Mouse (Mus musculus): ENCODE measurements around the gene Cand1.

DNA sequence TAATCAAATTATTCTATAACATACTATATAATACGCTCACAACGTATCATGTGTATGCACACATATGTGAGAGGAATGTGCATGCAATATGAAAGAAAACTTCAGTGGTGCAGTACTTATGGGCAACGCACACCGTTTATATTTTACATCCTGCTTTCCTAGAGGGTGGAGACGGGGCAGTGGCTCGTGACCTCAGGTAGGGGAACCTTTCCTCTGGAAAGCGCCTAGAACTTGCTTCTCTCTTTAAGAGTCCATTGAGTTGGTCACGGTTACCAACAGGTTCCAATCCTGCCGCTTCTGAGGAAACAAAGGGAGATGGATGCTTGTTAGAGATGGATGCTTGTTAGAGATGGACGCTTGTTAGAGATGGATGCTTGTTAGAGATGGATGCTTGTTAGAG lies 31.2 kb upstream of the Cand1 start:
- TF ChIP-seq POLR2A (IDR thresholded peaks at IDR 0.05; ENCODE audit: low read depth, low read length) = no peak
- no peak for TF ChIP-seq CTCF (IDR thresholded peaks at IDR 0.05; ENCODE audit: extremely low read depth, insufficient read length, insufficient replicate concordance, low read depth, low read length)

Measured in small intestine, adult 2 months (tissue).